Mouse (Mus musculus): Measurements from ENCODE around the gene Mical3.

The Mical3 gene

GRCm38 (mm10) chr6:121145906-121146305 lies 15.1 kb upstream of the Mical3 start:
- no peak for DNase-seq (ENCODE audit: low read depth)

GRCm38 (mm10) chr6:121145010-121145604 lies 14.3 kb upstream of the Mical3 start:
- DNase-seq (ENCODE audit: low read depth), result no peak

GRCm38 (mm10) chr6:121144066-121144465 lies 13.3 kb upstream of the Mical3 start:
- DNase-seq (ENCODE audit: low read depth), result no peak

- no peak for DNase-seq (ENCODE audit: low read depth)
Observed at GRCm38 (mm10) chr6:121143439-121143838, 12.6 kb upstream of the Mical3 start.

- DNase-seq (ENCODE audit: low read depth), result no peak
Observed at GRCm38 (mm10) chr6:121142298-121142697, 11.5 kb upstream of the Mical3 start.

- no peak for DNase-seq (ENCODE audit: low read depth)
Observed at GRCm38 (mm10) chr6:121139271-121139670, 8.5 kb upstream of the Mical3 start.

GRCm38 (mm10) chr6:121138338-121139040 lies 7.7 kb upstream of the Mical3 start:
- DNase-seq (ENCODE audit: low read depth), result no peak

GRCm38 (mm10) chr6:121137222-121137621 lies 6.4 kb upstream of the Mical3 start:
- peak; percentile 33 for DNase-seq (ENCODE audit: low read depth)

- DNase-seq (ENCODE audit: low read depth), result no peak
Observed at GRCm38 (mm10) chr6:121134884-121135283, 4.1 kb upstream of the Mical3 start.

GRCm38 (mm10) chr6:121134249-121134648 lies 3.5 kb upstream of the Mical3 start:
- no peak for DNase-seq (ENCODE audit: low read depth)

GRCm38 (mm10) chr6:121130039-121130705 lies 627 bp downstream of the Mical3 start:
- peak; percentile 92 for DNase-seq (ENCODE audit: low read depth)

- DNase-seq (ENCODE audit: low read depth), result peak; percentile 35
Observed at GRCm38 (mm10) chr6:121129506-121129905, 1.3 kb downstream of the Mical3 start.

GRCm38 (mm10) chr6:121128736-121129135 lies 2.1 kb downstream of the Mical3 start:
- DNase-seq (ENCODE audit: low read depth), result no peak

- DNase-seq (ENCODE audit: low read depth), result no peak
Observed at GRCm38 (mm10) chr6:121127726-121128125, 3.1 kb downstream of the Mical3 start.

GRCm38 (mm10) chr6:121126202-121126601 lies 4.6 kb downstream of the Mical3 start:
- no peak for DNase-seq (ENCODE audit: low read depth)

GRCm38 (mm10) chr6:121122739-121123241 lies 8.0 kb downstream of the Mical3 start:
- no peak for DNase-seq (ENCODE audit: low read depth)

- no peak for DNase-seq (ENCODE audit: low read depth)
Observed at GRCm38 (mm10) chr6:121120776-121121175, 10.0 kb downstream of the Mical3 start.

- DNase-seq (ENCODE audit: low read depth), result no peak
Observed at GRCm38 (mm10) chr6:121117971-121118755, 12.6 kb downstream of the Mical3 start.

- peak; percentile 55 for DNase-seq (ENCODE audit: low read depth)
Observed at GRCm38 (mm10) chr6:121117142-121117541, 13.7 kb downstream of the Mical3 start.

- DNase-seq (ENCODE audit: low read depth), result no peak
Observed at GRCm38 (mm10) chr6:121116434-121116833, 14.4 kb downstream of the Mical3 start.

- no peak for DNase-seq (ENCODE audit: low read depth)
Observed at GRCm38 (mm10) chr6:121111448-121112055, 19.2 kb downstream of the Mical3 start.

Measured in induced T-regulatory cell, adult 2 months (primary cell).